Mouse (Mus musculus) left cerebral cortex, adult 9 months (tissue): ENCODE measurements at regions not wholly inside any gene's neighbourhood (a gene's known extent, or its start where the extent isn't known, plus 50 kb on each side); places are given as distances from the start of the nearest gene placed in this dataset.
A peak's percentile ranks its signal among the peaks of the same experiment; 100 is the strongest.

ENCODE experiments used
- DNase-seq, 2 experiments: peaks; one replicate each; pipeline ENCODE4 v3.0.0; 2022; ENCODE audit warnings: low spot score in 2 of 2

DNA sequence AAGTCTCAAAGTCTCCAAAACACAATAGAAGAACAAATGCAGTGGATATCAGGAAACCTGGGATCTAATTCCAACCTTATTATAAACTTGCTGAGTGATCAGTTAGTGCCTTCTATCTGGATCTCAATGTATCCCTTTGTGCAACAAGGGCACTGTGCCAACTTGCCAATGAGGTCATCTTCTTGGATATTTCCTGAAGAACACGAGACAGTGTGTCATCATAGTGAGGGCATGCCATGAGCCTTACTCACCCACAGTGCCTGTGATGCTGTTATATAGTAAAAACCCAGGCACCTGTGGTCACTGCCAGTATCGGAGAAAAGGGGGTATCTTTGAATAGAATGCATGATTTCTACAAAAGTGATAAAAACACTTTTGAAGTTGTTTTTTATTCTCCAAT lies 60.2 kb upstream of the Cd34 start:
- no peak for DNase-seq

DNA sequence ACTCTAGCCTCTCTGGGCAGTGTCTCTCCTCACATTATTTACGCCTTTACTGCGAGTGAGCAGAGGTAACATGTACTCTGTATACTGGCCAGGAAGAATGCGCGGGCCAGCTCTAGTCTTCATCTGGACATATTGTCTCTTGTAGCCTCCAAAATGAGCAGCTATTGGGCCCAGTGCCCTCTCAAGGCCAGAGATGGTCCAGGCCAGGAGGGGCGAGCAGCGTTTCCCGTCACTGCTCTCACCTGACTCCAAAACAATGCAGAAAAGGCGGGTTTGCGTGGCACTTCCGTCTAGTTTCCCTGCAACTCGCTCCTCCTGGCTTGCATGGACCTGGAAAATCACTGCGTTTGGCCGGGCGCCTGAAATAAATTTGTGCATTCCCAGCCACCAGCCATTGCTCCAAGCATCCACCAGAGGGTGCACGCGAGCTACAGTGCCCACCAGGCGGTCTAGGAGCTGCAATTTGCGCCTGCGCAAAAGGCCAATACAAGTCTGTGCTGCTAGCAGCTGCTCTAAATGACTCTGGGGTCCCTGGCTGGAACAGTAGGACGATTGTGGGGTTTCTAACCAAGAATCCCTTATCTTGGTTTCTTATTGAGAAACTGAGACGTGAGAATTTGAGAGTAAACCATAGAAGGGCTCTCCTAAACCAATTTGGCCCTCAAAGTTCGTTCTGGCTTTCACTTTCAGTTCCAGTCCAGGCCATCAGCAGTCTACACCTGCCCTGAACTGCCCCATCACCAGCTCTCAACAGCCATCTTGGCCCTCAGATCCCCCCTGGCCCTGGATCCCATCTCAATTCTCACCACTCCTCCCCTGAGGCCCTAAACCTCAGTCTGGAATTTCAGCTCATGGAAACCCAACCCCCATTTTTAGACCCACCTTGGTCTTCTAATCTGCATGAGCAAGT lies 59.0 kb upstream of the Cd34 start:
- DNase-seq = peak; percentile 76 to 98

DNA sequence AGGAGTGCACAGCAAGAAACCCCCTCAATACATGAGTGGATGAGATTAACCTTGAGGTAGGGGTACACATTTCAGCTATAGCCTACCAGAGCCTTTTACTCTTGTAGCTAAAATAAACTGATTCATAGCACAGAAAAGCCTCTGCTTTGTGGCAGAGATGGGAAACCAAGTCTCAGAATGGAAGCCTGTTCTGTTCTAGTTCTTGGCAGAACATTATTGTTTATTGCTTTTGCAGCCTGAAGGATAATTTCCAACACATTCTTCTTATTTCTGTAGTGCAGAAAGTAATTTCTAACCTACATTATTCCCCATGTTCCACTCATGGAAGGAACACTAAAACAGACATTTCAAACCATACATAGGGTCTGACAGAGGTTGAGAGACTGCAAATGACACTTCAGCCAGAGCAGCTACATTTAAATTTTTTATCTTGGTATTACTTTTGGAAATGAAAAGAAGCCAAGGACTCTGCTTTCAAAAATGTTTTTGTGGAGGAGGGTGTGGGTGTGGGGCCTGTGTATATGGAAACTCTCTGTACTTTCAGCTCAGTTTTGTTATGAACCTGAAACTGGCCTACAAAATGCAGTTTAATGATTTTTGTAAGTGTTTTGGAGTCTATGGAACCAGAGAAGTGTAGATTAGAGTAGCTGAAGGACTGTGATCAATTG lies 56.9 kb upstream of the Cd34 start:
- DNase-seq = peak in 1 of 2 experiments; percentile 28

DNA sequence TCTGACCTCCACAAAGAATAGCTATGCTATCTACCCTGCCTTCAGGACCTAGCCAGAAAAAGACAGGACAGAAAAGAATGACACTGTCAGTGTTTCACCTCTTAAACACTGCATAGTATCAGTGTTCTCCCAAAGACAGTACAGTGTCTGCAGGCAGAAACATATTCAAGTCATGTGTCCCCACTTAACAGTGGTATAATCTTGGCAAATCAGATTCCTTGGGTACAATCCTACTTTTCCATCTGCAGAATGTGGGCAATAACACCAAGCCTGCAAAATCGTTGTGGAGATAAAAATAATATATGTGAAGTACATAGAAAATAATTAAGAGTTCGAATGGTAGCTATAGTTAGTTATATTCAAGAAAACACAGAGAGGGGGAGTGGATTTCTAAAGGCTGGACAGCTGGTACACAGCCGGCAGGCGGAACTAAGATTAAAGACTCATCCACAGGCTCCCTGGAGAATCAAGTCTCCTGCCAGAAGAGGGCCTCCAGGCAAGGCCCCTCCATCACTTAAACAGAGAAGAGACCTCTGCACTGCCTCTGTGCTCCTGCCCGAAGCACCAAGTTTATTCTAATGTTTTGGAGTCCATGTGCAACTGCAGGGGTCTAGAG lies 53.4 kb upstream of the Cd34 start:
- peak; percentile 75 to 78 for DNase-seq

DNA sequence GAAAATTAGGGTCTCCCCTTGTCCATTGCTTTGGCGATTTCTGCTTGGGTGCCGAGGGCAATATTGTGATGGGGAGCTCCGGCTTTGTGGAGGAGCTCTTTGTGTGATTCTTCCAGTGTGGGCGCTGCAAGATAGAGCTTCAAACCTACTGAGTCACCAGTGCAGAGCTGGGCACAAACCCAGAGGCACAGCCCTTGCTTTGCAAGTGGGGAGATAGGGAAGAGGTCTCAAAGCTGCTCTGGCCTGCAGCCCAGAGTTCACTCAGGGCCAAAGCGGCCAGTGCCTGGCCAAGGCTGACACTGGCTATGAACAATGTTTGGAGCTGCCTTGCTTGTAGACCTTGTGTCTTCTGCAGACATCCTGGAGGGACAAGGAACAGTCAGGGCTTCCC lies 52.9 kb upstream of the Cd34 start:
- peak; percentile 54 to 82 for DNase-seq
